Mouse (Mus musculus) lung, adult 2 months (tissue): ENCODE measurements at regions not wholly inside any gene's neighbourhood (a gene's known extent, or its start where the extent isn't known, plus 50 kb on each side); places are given as distances from the start of the nearest gene placed in this dataset.

ENCODE experiments used
- CTCF ChIP-seq: fragments of 200-500 bp; IDR thresholded peaks from 2 replicates; pipeline ENCODE4 v1.5.1; 2011; ENCODE audit warnings: mild to moderate bottlenecking, low read length, control low read depth; ENCODE audit not compliant: insufficient read depth
- POLR2A ChIP-seq: fragments of 200-500 bp; IDR thresholded peaks from 2 replicates; pipeline ENCODE4 v1.6.1; 2011; ENCODE audit warnings: low read depth, mild to moderate bottlenecking, control low read depth, low read length, borderline replicate concordance; ENCODE audit errors: extremely low read depth

- TF ChIP-seq CTCF = no peak
- TF ChIP-seq POLR2A = no peak
Observed at GRCm38 (mm10) chr11:63215993-63216392, 87.2 kb downstream of the Pmp22 start.
